Mouse (Mus musculus) adrenal gland, adult 2 months (tissue): Measurements from ENCODE around the gene Ceacam13. TPM values are rescaled to one million over a fixed set of nuclear protein-coding genes. Genes with fewer than 3 reads are reported as not detected.
"Not testable (repeated sequence)": the region's sequence is repeated elsewhere in the genome, so short reads cannot be mapped to it uniquely, and the experiment has no call there.

Experiments
- DNase-seq: peaks from one replicate; pipeline ENCODE4 v3.0.0; 2021
- long read RNA-seq: library from polyadenylated mRNA; stranded (forward); transcript quantifications from one replicate; pipeline ENCODE4 v2.0.0, GENCODE M21; 2021
- microRNA-seq, 2 experiments: library from miRNA; unstranded; fragments of <30 nt; microRNA quantifications; one replicate each; pipeline ENCODE4 v1.2.0; 2021
- polyA plus RNA-seq: library from polyadenylated mRNA; depleted of rRNA; stranded (reverse); fragments of >200 nt; gene quantifications from 2 replicates; pipeline ENCODE4 v1.2.3, GENCODE M21; 2012; rRNA removed
- total RNA-seq, 2 experiments: library from RNA; stranded (reverse); gene quantifications; 2 replicates each; pipeline ENCODE4 v1.2.3; 2021

Gene Ceacam13
- not detected for total RNA-seq
- not detected in 2 replicates for polyA plus RNA-seq
- long read RNA-seq: 0 reads

DNA sequence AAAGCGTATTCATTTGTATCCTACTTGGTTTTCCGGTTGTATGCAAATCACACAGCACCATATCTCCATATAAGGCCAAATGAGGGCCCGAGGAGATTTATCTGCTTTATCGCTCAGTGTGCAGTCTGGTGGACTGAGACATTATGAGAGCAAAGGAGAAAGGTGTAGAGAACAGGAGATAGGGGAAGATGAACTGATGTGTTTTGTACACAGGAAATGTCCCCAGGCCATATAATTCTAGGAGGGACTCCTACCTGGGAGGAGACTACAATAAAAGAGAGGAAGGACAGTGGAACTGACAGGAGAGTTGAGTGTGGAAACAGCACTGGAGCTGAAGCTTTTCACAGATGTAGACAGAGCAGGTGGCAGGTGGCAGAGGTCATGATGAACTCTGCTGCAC is at the start of gene Ceacam13:
TSS of gene Ceacam13 (plus strand) at position 301 of the 400 bp plus-strand sequence.
- DNase-seq: no peak

- no peak for DNase-seq
These were observed 37.9 kb upstream of the Ceacam13 start, which contains the start of gene Ceacam11 for GRCm38 (mm10) chr7:17971824-17972223. Gene Ceacam11, plus strand, starts transcription at chr7:17972124.

DNA sequence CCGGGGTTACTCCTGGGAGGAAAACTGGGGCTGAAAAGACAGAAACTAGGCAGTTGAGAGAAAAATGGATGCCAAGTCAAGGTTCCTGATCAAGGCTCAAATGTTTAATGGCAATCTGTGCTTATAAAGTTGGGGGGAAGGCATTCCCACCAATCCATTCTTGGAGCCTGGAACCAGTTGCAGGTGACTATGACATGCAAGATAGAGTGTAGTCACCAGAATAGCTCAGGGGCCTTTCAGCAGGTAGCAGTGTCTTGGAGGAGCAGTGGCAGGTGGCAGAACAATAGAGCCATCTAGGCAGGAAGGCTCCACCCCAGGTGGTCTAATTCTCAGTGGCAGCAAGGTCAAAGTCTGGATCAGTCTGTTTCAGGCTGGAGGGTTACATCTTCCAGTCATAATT is 8.6 kb upstream of the Ceacam13 start:
- not testable (repeated sequence) for DNase-seq

DNA sequence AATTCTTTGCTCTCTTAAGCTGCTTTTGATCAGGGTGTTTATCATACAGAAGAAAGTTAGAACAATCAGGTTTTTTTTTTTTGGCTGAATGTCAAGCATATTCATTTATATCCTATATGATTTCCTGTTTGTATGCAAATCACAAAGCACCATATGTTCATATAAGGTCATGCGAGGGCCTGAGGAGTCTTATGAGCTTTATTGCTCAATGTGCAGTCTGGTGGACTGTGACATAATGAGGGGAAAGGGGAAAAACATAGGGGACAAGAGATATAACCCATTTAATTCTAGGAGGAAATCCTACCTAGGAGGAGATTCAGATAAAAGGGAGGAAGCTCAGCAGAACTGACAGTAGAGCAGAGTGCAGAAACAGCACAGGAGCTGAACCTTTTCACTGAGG is 55.9 kb downstream of the Ceacam13 start, which contains the start of gene Ceacam12:
TSS of gene Ceacam12 (plus strand) at position 301 of the 400 bp plus-strand sequence.
- no peak for DNase-seq

Small RNA genes lying within 50 kb of the gene (microRNA-seq; reads per million reads assigned to microRNA genes)
- gene Gm22414: 0 reads per million in 2 experiments

Other genes with a start within 250 kb of the Ceacam13 start
- gene Ceacam14, start 197.3 kb upstream of the Ceacam13 start, total RNA-seq: not detected
- not detected in 2 replicates for gene Ceacam14, start 197.3 kb upstream of the Ceacam13 start, polyA plus RNA-seq
- gene Gm5155, start 138.1 kb upstream of the Ceacam13 start, total RNA-seq: not detected
- gene Gm5155, start 138.1 kb upstream of the Ceacam13 start, polyA plus RNA-seq: not detected in 2 replicates
- not detected for gene Ceacam11, start 37.8 kb upstream of the Ceacam13 start, total RNA-seq
- gene Ceacam11, start 37.8 kb upstream of the Ceacam13 start, polyA plus RNA-seq: not detected in 2 replicates
- gene Ceacam12, start 56.0 kb downstream of the Ceacam13 start, total RNA-seq: not detected
- gene Ceacam12, start 56.0 kb downstream of the Ceacam13 start, polyA plus RNA-seq: not detected in 2 replicates
- gene Igfl3, start 166.6 kb downstream of the Ceacam13 start, total RNA-seq: not detected
- gene Igfl3, start 166.6 kb downstream of the Ceacam13 start, polyA plus RNA-seq: not detected in 2 replicates
- not detected for gene Mill1, start 235.5 kb downstream of the Ceacam13 start, total RNA-seq
- not detected in 2 replicates for gene Mill1, start 235.5 kb downstream of the Ceacam13 start, polyA plus RNA-seq